Mouse (Mus musculus): ENCODE results near the gene Slc2a13.

- TF ChIP-seq CTCF (IDR thresholded peaks at IDR 0.05; ENCODE audit: control insufficient read depth, insufficient read depth, insufficient replicate concordance, low read depth, low read length) (no peak), POLR2A (IDR thresholded peaks at IDR 0.05; ENCODE audit: control insufficient read depth, low read depth, low read length) (no peak)
Observed at GRCm38 (mm10) chr15:91263926-91264325, 309.1 kb downstream of the Slc2a13 start.

All from testis, adult 2 months (tissue).